Mouse (Mus musculus) liver, embryonic 11.5 days (tissue): ENCODE data around the gene Cdx2. TPM values are rescaled to one million over a fixed set of nuclear protein-coding genes. Genes with fewer than 3 reads are reported as not detected.

ENCODE experiments used
- ATAC-seq: fragments of 200-750 bp; cut with Nextera tagmentation; replicated peaks from 2 replicates; pipeline ENCODE4 v1.8.0; 2017; ENCODE audit warnings: moderate number of reproducible peaks, mild to moderate bottlenecking, moderate TSS enrichment, moderate library complexity; ENCODE audit not compliant: low FRiP score
- DNase-seq: peaks from one replicate; pipeline ENCODE4 v3.0.0-alpha.2; 2017; ENCODE audit warnings: low spot score
- H3K27ac ChIP-seq: fragments of 300-500 bp; sonication (generic); 2 replicates; pipeline ENCODE4 v1.5.1; 2014; ENCODE audit warnings: mild to moderate bottlenecking, low read depth, low read length, control low read depth
- H3K27me3 ChIP-seq: fragments of 300-500 bp; sonication (generic); replicated peaks from 2 replicates; pipeline ENCODE4 v1.6.1; 2014; ENCODE audit warnings: low read length, mixed read lengths; ENCODE audit not compliant: control insufficient read depth, insufficient read depth
- H3K36me3 ChIP-seq: fragments of 300-500 bp; sonication (generic); 2 replicates; pipeline ENCODE4 v1.6.1; 2014; ENCODE audit warnings: mild to moderate bottlenecking, low read length, moderate library complexity, mixed read lengths; ENCODE audit not compliant: control insufficient read depth, insufficient read depth
- H3K4me1 ChIP-seq: fragments of 300-500 bp; sonication (generic); replicated peaks from 2 replicates; pipeline ENCODE4 v1.6.1; 2014; ENCODE audit warnings: low read length, mixed read lengths; ENCODE audit not compliant: control insufficient read depth, insufficient read depth
- H3K4me2 ChIP-seq: fragments of 300-500 bp; sonication (generic); 2 replicates; pipeline ENCODE4 v1.6.1; 2014; ENCODE audit warnings: mild to moderate bottlenecking, control low read depth, moderate library complexity
- H3K4me3 ChIP-seq: fragments of 300-500 bp; sonication (generic); 2 replicates; pipeline ENCODE4 v1.5.1; 2014; ENCODE audit warnings: low read depth, low read length, control low read depth
- H3K9ac ChIP-seq: fragments of 300-500 bp; sonication (generic); 2 replicates; pipeline ENCODE4 v1.6.1; 2014; ENCODE audit warnings: low read depth, low read length, control low read depth
- H3K9me3 ChIP-seq: fragments of 300-500 bp; sonication (generic); 2 replicates; pipeline ENCODE4 v1.6.1; 2016; ENCODE audit warnings: low read length, inconsistent platforms, mixed read lengths; ENCODE audit not compliant: control insufficient read depth
- WGBS: fragments of 180-500 bp; shearing (Covaris S2); extraction: QIAGEN DNeasy Blood & Tissue Kit; methylation state at CpG from one replicate; pipeline ENCODE4 v1.1.7; 2014; 5-methylcytosine and 5-hydroxymethylcytosine counted together
- polyA plus RNA-seq: library from polyadenylated mRNA; unstranded; fragments of >200 nt; fragmentation: Nextera tagmentation; extraction: Ambion mirVana; gene quantifications from 2 replicates; pipeline ENCODE4 v1.2.1, GENCODE M21; 2014

Cdx2 gene
- 0.14 TPM in 1 of 2 replicates, not detected in the other for polyA plus RNA-seq

DNA sequence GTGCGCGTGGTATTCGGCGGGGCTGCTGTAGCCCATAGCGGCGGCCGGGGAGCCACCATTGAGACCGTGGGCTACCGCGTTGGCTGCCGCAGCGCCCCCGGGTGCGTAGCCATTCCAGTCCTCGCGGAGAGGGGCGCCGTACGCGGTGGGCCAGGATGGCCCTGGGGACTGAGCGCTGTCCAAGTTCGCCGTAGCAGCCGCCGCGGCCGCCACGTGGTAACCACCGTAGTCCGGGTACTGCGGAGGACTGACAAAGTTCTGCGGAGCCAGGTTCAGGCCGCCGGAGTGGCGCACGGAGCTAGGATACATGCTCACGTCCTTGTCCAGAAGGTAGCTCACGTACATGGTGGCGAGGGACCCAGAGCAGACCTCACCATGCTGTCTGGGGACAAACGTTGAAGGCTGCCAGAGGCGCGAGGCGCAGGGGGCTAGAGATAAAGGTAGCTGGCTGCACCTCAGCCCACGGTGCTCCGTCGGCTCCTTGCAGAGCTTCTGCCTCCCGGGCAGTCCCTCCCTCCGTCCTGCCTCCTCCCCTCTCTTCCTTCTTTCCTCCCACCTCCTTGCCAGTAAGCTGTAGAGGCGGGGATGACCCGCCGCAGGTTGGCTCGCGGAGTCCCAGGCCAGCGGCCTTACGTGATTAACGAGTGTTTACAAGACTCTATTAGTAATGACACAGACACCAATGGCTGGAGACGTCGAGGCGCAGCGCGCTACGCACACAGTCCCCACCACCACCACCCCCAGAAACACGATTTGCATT lies at the start of gene Cdx2:
TSS of gene Cdx2 (minus strand) at position 633 of the 760 bp plus-strand sequence.
- Histone ChIP-seq H3K36me3 (no peaks in the 10 kb centered on the region), H3K4me1 (no peaks in the 10 kb centered on the region; the same call in 1 of the 2 replicates), H3K9me3 (no peaks in the 10 kb centered on the region), H3K27me3 (peaks cover 100% of the 10 kb centered on the region), H3K9ac (no peak within 1 kb of the TSS), H3K27ac (no peak within 1 kb of the TSS), H3K4me2 (peak within 1 kb of the TSS; percentile 11; the same call in 1 of the 2 replicates), H3K4me3 (0 out of 2 replicates have a peak within 1 kb of the TSS, but pooled peaks have one; percentile 11)
- 3% methylated on average over 63 of the region's 63 CpGs for WGBS
- ATAC-seq (peak; percentile 29; the same call in 1 of the 2 replicates), DNase-seq (peak; percentile 39)

DNA sequence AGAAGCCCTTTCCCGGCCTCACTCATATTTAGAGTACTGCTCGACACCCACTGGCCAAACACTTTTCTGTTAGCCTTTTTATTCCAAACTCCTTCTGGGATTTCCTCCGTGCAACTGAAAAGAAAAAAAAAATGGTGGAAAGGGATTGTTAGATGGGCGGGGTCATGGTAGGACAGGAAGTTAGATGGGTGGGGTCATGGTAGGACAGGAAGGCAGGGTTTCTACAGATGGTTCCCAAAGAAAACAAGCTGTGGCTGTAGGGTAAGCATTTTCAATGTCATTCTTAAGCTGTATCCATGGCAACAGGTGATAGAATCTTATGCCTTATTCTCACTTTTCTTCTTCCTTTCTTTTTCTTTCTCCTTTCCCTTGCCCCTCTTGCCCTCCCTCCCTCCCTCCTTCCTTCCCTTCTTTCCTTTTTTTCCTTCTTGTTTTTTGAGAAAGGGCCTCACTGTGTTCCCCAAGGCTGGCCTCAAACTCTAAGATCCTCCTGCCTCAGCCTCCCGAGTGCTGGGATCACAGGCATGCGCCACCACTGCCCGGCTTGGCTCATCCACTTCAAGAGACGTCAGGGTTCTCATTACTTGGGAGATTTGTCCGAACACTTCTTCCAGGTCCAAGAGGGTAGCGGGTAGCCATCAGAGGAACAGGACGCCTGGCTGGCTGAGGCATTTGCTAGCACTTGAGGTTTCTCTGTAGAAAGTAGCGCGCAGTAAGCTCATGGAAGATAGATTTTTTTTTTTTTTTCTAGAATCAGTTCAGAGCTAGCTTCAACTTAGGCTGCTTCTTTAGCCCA lies 49.4 kb upstream of the Cdx2 start:
- H3K4me1 ChIP-seq: no peaks in the 10 kb centered on the region
- ATAC-seq: no peak
- WGBS: 86% methylated on average over 13 of the region's 13 CpGs
- H3K27me3 ChIP-seq: no peaks in the 10 kb centered on the region
- DNase-seq: no peak
- H3K27ac ChIP-seq: no peak overlapping the region
- no peak overlapping the region for H3K9ac ChIP-seq
- H3K4me2 ChIP-seq: no peak overlapping the region
- H3K4me3 ChIP-seq: no peak overlapping the region
- H3K9me3 ChIP-seq: no peaks in the 10 kb centered on the region
- no peaks in the 10 kb centered on the region for H3K36me3 ChIP-seq

GRCm38 (mm10) chr5:147355788-147356187 lies 48.7 kb upstream of the Cdx2 start:
- ATAC-seq (no peak), DNase-seq (no peak)
- Histone ChIP-seq H3K4me3 (no peak overlapping the region), H3K4me1 (no peaks in the 10 kb centered on the region), H3K9ac (no peak overlapping the region), H3K27me3 (no peaks in the 10 kb centered on the region), H3K9me3 (no peaks in the 10 kb centered on the region), H3K27ac (no peak overlapping the region), H3K36me3 (no peaks in the 10 kb centered on the region), H3K4me2 (no peak overlapping the region)
- 64% methylated on average over 3 of the region's 3 CpGs for WGBS

GRCm38 (mm10) chr5:147354985-147355384 lies 47.9 kb upstream of the Cdx2 start:
- 77% methylated on average over 8 of the region's 8 CpGs for WGBS
- H3K9ac ChIP-seq: no peak overlapping the region
- H3K27ac ChIP-seq: no peak overlapping the region
- H3K4me1 ChIP-seq: no peaks in the 10 kb centered on the region
- DNase-seq: no peak
- no peak for ATAC-seq
- H3K9me3 ChIP-seq: no peaks in the 10 kb centered on the region
- H3K4me3 ChIP-seq: no peak overlapping the region
- no peak overlapping the region for H3K4me2 ChIP-seq
- no peaks in the 10 kb centered on the region for H3K36me3 ChIP-seq
- no peaks in the 10 kb centered on the region for H3K27me3 ChIP-seq

GRCm38 (mm10) chr5:147354161-147354780 lies 47.2 kb upstream of the Cdx2 start:
- Histone ChIP-seq H3K4me3 (no peak overlapping the region), H3K27ac (no peak overlapping the region), H3K27me3 (no peaks in the 10 kb centered on the region), H3K9me3 (no peaks in the 10 kb centered on the region), H3K4me2 (no peak overlapping the region), H3K4me1 (no peaks in the 10 kb centered on the region), H3K9ac (no peak overlapping the region), H3K36me3 (no peaks in the 10 kb centered on the region)
- DNase-seq (no peak), ATAC-seq (no peak)
- 57% methylated on average over 17 of the region's 17 CpGs for WGBS

DNA sequence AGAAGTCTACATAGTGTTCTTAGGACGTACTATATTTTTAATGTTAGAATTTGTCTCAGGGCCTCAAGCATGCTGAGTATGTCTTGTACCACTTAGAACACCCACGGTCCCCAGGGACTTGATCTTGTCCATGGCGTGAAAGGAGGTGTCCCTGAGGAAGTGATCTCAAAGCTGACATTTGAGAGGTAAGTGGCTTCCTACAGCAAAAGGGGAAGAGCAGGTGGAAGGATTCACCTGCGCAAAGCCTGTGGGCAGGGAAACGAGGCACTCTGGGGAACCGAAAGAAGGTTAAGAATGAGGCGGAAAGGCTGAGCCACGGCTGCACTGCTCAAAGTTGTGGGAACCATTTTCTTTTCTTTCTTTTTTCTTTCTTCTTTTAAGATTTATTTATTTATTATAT lies 44.9 kb upstream of the Cdx2 start:
- no peak for DNase-seq
- H3K27me3 ChIP-seq: no peaks in the 10 kb centered on the region
- H3K9ac ChIP-seq: no peak overlapping the region
- WGBS: 85% methylated on average over 8 of the region's 8 CpGs
- no peak overlapping the region for H3K27ac ChIP-seq
- H3K4me2 ChIP-seq: no peak overlapping the region
- H3K36me3 ChIP-seq: no peaks in the 10 kb centered on the region
- no peak for ATAC-seq
- H3K4me3 ChIP-seq: no peak overlapping the region
- no peaks in the 10 kb centered on the region for H3K4me1 ChIP-seq
- no peaks in the 10 kb centered on the region for H3K9me3 ChIP-seq

- 67% methylated on average over 1 of the region's 1 CpGs for WGBS
- Histone ChIP-seq H3K36me3 (no peaks in the 10 kb centered on the region), H3K9ac (no peak overlapping the region), H3K27me3 (no peaks in the 10 kb centered on the region), H3K4me1 (no peaks in the 10 kb centered on the region), H3K9me3 (no peaks in the 10 kb centered on the region), H3K27ac (no peak overlapping the region), H3K4me3 (no peak overlapping the region), H3K4me2 (no peak overlapping the region)
- ATAC-seq (no peak), DNase-seq (no peak)
Observed at GRCm38 (mm10) chr5:147345981-147346380, 38.9 kb upstream of the Cdx2 start.

DNA sequence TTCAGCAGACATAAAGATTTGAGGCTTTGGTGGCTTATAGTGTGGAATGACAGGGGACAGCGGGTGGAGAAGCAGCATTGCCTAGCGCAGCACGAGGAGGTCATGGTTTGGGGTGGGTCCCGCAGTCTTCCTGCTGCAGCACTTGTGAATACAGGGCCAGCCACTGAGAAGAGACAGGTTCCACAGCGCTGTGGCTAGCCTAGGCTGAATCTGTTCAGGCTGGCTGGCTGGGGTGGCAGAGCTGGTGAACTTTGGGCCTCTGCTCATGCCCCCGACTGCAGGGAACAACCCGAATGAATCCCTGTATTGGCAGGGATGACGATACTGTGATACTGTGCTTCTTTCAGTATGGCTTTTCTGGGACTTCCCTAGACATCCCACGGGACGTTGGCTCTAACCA lies 36.8 kb upstream of the Cdx2 start:
- WGBS: 83% methylated on average over 10 of the region's 10 CpGs
- H3K4me2 ChIP-seq: no peak overlapping the region
- no peaks in the 10 kb centered on the region for H3K9me3 ChIP-seq
- no peak overlapping the region for H3K4me3 ChIP-seq
- DNase-seq (no peak), ATAC-seq (no peak)
- no peak overlapping the region for H3K27ac ChIP-seq
- H3K4me1 ChIP-seq: no peaks in the 10 kb centered on the region
- no peaks in the 10 kb centered on the region for H3K36me3 ChIP-seq
- no peaks in the 10 kb centered on the region for H3K27me3 ChIP-seq
- no peak overlapping the region for H3K9ac ChIP-seq
